Mouse (Mus musculus) midbrain, embryonic 16.5 days (tissue): ENCODE data around the gene Trim45. TPM values are rescaled to one million over a fixed set of nuclear protein-coding genes. Genes with fewer than 3 reads are reported as not detected.

Experiments used
- ATAC-seq: fragments of 200-750 bp; cut with Nextera tagmentation; 2 replicates; pipeline ENCODE4 v1.8.0; 2017; ENCODE audit warnings: moderate TSS enrichment
- H3K27ac ChIP-seq: fragments of 300-500 bp; sonication (generic); 2 replicates; pipeline ENCODE4 v1.5.1; 2014; ENCODE audit warnings: mild to moderate bottlenecking, low read length, mixed read lengths
- H3K27me3 ChIP-seq: fragments of 300-500 bp; sonication (generic); 2 replicates; pipeline ENCODE4 v1.6.1; 2014; ENCODE audit warnings: low read depth, low read length, mixed read lengths; ENCODE audit not compliant: control insufficient read depth, insufficient read depth
- H3K36me3 ChIP-seq: fragments of 300-500 bp; sonication (generic); 2 replicates; pipeline ENCODE4 v1.6.1; 2014; ENCODE audit warnings: mild to moderate bottlenecking, low read length, moderate library complexity, mixed read lengths; ENCODE audit not compliant: control insufficient read depth, insufficient read depth
- H3K4me1 ChIP-seq: fragments of 300-500 bp; sonication (generic); 2 replicates; pipeline ENCODE4 v1.6.1; 2014; ENCODE audit warnings: mild to moderate bottlenecking, low read length, mixed read lengths; ENCODE audit not compliant: control insufficient read depth, insufficient read depth
- H3K4me2 ChIP-seq: fragments of 300-500 bp; sonication (generic); 2 replicates; pipeline ENCODE4 v1.6.1; 2014; ENCODE audit warnings: mild to moderate bottlenecking, low read length, mixed read lengths
- H3K4me3 ChIP-seq: fragments of 300-500 bp; sonication (generic); 2 replicates; pipeline ENCODE4 v1.5.1; 2014; ENCODE audit warnings: low read depth, mild to moderate bottlenecking, low read length, moderate library complexity, mixed read lengths
- H3K9ac ChIP-seq: fragments of 300-500 bp; sonication (generic); 2 replicates; pipeline ENCODE4 v1.6.1; 2014; ENCODE audit warnings: low read depth, low read length, mixed read lengths
- H3K9me3 ChIP-seq: fragments of 300-500 bp; sonication (generic); replicated peaks from 2 replicates; pipeline ENCODE4 v1.6.1; 2014; ENCODE audit warnings: mild to moderate bottlenecking, low read length, mixed read lengths; ENCODE audit not compliant: control insufficient read depth, poor library complexity, severe bottlenecking
- WGBS: fragments of 180-500 bp; shearing (Covaris S2); extraction: QIAGEN DNeasy Blood & Tissue Kit; methylation state at CpG from one replicate; pipeline ENCODE4 v1.1.7; 2014; 5-methylcytosine and 5-hydroxymethylcytosine counted together
- polyA plus RNA-seq: library from polyadenylated mRNA; unstranded; fragments of >200 nt; fragmentation: Nextera tagmentation; extraction: Ambion mirVana; gene quantifications from 2 replicates; pipeline ENCODE4 v1.2.1, GENCODE M21; 2015

Gene Trim45
- polyA plus RNA-seq, 1 experiment from 2014 or later = 8.6 TPM

DNA sequence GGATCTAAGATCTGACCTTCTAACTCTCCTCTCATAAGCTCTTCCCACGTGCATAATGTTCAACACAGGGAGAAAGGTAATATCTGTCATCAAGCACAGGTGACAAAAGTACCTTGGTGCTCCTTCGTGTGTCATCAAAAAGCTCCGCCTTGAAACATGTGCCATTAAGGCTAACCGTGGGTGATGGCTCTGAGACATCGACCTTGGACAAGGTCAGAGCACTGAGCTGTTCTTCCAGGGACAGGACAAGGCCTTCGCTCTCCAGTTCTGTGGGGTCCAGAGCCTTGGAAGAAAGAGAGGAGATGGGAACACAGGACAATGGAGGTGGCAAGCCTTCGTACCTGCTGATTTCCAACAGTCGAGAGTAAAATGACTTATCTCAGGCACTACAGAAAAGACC is 25.3 kb downstream of the Trim45 start:
- H3K9ac ChIP-seq = no peak overlapping the region
- H3K27me3 ChIP-seq = no peaks in the 10 kb centered on the region
- no peak for ATAC-seq
- no peak overlapping the region for H3K4me2 ChIP-seq
- H3K4me3 ChIP-seq = no peak overlapping the region
- 94% methylated on average over 8 of the region's 8 CpGs for WGBS
- no peaks in the 10 kb centered on the region for H3K4me1 ChIP-seq
- H3K9me3 ChIP-seq = no peaks in the 10 kb centered on the region
- no peak overlapping the region for H3K27ac ChIP-seq
- H3K36me3 ChIP-seq = no peaks in the 10 kb centered on the region

- WGBS = 88% methylated on average over 4 of the region's 4 CpGs
- Histone ChIP-seq H3K9ac (no peak overlapping the region), H3K4me2 (no peak overlapping the region), H3K4me1 (no peaks in the 10 kb centered on the region), H3K27ac (no peak overlapping the region), H3K4me3 (no peak overlapping the region), H3K36me3 (no peaks in the 10 kb centered on the region), H3K27me3 (no peaks in the 10 kb centered on the region), H3K9me3 (no peaks in the 10 kb centered on the region)
- no peak for ATAC-seq
Observed at GRCm38 (mm10) chr3:100951531-100951930, 29.5 kb downstream of the Trim45 start.

DNA sequence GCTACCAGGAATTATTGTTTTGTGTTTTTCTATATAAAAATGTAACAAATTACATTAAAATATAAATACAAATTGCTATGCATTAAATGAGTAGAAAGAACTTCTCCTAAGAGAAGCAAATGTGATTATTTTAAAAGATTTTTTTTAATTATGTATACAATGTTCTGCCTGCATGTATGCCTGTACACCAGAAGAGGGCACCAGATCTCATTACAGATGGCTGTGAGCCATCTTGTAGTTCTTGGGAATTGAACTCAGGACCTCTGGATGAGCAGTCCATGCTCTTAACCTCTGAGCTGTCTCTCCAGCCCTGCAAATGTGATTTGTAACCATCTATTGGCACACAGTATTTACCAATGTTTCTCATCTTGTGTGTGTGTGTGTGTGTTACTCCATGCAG is 32.6 kb downstream of the Trim45 start:
- Histone ChIP-seq H3K4me2 (no peak overlapping the region), H3K4me1 (no peaks in the 10 kb centered on the region), H3K27me3 (no peaks in the 10 kb centered on the region), H3K27ac (no peak overlapping the region), H3K9me3 (no peaks in the 10 kb centered on the region), H3K4me3 (no peak overlapping the region), H3K36me3 (no peaks in the 10 kb centered on the region), H3K9ac (no peak overlapping the region)
- ATAC-seq = no peak

DNA sequence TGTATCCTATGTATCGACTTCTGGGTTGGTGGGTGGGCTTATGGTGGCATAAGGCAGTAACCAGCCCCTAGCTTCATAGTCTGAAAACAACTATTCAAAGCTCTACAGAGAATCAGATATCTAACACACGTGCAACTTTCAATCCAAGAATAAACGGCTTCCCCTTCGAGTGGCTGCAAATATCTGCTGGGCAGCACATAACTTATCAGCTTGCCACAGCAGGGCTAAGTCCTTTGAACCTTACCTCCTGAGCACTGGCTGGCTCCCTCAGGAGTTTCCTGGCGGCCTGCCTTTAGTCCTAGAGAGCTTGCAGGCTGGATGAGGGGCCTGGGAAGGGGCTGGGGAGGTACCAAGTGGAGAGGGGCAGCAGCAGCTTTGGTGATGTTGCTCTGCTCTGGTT is 39.0 kb downstream of the Trim45 start:
- Histone ChIP-seq H3K27me3 (no peaks in the 10 kb centered on the region), H3K36me3 (no peaks in the 10 kb centered on the region), H3K9ac (no peak overlapping the region), H3K4me2 (no peak overlapping the region), H3K4me1 (no peaks in the 10 kb centered on the region), H3K9me3 (no peaks in the 10 kb centered on the region), H3K4me3 (no peak overlapping the region), H3K27ac (no peak overlapping the region)
- WGBS = 77% methylated on average over 5 of the region's 5 CpGs
- ATAC-seq = no peak

- Histone ChIP-seq H3K27ac (no peak overlapping the region), H3K4me3 (no peak overlapping the region), H3K9ac (no peak overlapping the region), H3K27me3 (no peaks in the 10 kb centered on the region), H3K36me3 (no peaks in the 10 kb centered on the region), H3K4me1 (no peaks in the 10 kb centered on the region), H3K9me3 (no peaks in the 10 kb centered on the region), H3K4me2 (no peak overlapping the region)
- 87% methylated on average over 7 of the region's 7 CpGs for WGBS
- ATAC-seq = no peak
Observed at GRCm38 (mm10) chr3:100961501-100961900, 39.5 kb downstream of the Trim45 start.

DNA sequence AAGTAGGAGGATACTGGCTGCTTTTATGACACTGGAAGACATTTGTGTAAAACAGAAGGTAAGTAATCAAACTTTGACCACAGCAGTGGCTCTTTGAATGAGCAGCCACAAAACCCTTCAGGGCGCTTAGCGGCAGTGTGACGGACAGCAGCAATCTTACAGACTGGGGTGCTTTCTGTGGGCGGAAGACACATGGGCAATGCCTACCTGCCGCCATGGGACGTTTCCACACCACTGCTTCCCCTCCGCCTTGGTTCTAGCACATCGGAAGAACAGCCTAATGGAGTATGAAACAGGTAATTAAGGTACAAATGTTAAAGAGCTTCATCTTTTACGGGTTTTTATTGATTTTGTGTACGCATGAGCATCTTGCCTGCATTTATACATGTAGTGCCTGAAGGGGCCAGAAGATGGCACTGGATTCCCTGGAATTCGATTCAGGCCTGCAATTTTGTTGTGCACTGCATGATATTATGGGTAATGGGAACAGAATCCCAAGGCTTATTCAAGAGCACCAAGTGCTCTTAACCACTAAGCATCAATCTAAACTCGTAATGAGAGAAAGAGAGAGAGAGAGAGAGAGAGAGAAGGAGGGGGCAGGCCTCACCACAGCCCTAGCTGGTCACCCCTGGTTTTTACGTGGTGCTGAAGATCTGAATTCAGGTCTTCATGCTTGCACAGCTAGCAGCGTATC is 42.0 kb downstream of the Trim45 start:
- Histone ChIP-seq H3K27ac (no peak overlapping the region), H3K9ac (no peak overlapping the region), H3K4me2 (no peak overlapping the region), H3K9me3 (no peaks in the 10 kb centered on the region), H3K4me3 (no peak overlapping the region), H3K27me3 (no peaks in the 10 kb centered on the region), H3K4me1 (no peaks in the 10 kb centered on the region), H3K36me3 (no peaks in the 10 kb centered on the region)
- 84% methylated on average over 14 of the region's 14 CpGs for WGBS
- peak; percentile 59 for ATAC-seq

DNA sequence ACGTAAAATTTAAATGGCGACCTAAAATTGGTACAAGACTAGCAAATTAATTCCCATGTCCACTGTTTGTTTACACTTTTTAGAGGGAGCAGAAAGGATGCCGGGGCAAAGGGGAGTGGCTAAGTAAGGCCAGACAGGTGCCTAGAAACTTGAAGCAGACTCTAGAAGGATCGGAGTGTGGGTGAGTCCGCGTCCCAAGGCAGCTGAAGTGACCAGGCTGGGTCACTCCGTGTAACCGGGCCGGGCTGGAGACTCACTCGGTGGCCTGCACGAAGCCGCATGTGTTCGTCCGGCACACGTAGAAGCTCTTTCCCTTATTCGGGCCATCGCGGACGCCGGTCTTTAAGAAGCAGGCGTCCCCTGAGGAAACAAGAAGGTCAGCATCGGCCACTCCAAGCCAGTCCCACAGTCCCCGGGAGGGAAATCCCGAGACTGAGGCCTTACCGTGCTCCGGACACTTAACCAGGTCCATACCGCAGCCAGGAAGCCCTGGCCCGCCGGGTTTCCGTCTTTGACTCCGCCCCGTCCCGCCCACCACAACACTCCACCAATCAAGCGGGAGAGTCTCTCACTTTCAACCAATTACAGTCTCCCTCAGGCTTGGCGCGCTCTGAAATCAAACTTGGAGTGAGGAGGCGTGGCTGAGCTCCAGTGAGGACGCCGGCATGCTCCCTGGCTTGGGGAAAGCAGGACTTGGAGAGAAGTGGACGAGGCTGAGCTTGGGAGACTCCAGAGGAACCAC is 47.3 kb downstream of the Trim45 start, which contains the start of gene Ttf2:
Gene Ttf2 (minus strand): TSS at position 488 of the 742 bp plus-strand sequence.
- peak; percentile 97 for ATAC-seq
- H3K4me1 ChIP-seq = peaks cover 4% of the 10 kb centered on the region; the same call in 1 of the 2 replicates
- no peaks in the 10 kb centered on the region for H3K9me3 ChIP-seq
- peak within 1 kb of the TSS; percentile 51 for H3K4me3 ChIP-seq
- H3K27me3 ChIP-seq = no peaks in the 10 kb centered on the region
- H3K9ac ChIP-seq = peak within 1 kb of the TSS; percentile 54
- no peak within 1 kb of the TSS for H3K27ac ChIP-seq
- H3K36me3 ChIP-seq = no peaks in the 10 kb centered on the region
- WGBS = under 1% methylated on average over 40 of the region's 40 CpGs
- H3K4me2 ChIP-seq = peak within 1 kb of the TSS; percentile 84

DNA sequence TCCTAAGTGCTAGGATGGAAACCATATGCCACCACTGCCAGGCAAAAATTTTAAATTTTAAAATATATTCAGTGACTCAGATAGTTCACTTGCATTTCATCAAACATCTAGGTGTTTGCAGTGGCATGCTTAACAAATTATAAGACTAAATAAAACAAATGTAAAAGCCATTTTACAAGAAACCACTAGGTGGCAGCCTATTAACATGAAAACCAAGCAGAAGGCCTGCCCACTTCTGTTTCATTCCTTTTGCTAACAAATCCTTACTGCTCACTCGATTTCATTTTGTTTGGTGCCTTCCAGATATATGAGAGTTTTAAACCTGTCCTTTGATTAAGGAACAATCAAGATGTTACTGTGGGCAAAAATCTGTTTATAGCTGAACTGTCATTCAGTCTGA is 51.9 kb downstream of the Trim45 start:
- WGBS = 0% methylated on average over 1 of the region's 1 CpGs

GRCm38 (mm10) chr3:100979290-100979689 is 57.3 kb downstream of the Trim45 start:
- Histone ChIP-seq H3K9ac (no peak overlapping the region), H3K4me3 (no peak overlapping the region), H3K9me3 (no peaks in the 10 kb centered on the region), H3K4me2 (no peak overlapping the region), H3K27me3 (no peaks in the 10 kb centered on the region), H3K27ac (no peak overlapping the region), H3K4me1 (peaks cover 9% of the 10 kb centered on the region), H3K36me3 (no peaks in the 10 kb centered on the region)
- 78% methylated on average over 8 of the region's 8 CpGs for WGBS
- no peak for ATAC-seq

More for the DNA sequence above, 51.9 kb downstream of the Trim45 start:
- no peak overlapping the region for H3K4me2 ChIP-seq
- H3K36me3 ChIP-seq = no peaks in the 10 kb centered on the region
- no peak overlapping the region for H3K27ac ChIP-seq
- no peak overlapping the region for H3K4me3 ChIP-seq
- ATAC-seq = no peak
- no peak overlapping the region for H3K9ac ChIP-seq
- H3K27me3 ChIP-seq = no peaks in the 10 kb centered on the region
- H3K4me1 ChIP-seq = peaks cover 13% of the 10 kb centered on the region
- no peaks in the 10 kb centered on the region for H3K9me3 ChIP-seq
